Mouse (Mus musculus) forebrain, embryonic 10.5 days (tissue): ENCODE measurements around the gene Psat1. TPM values are rescaled to one million over a fixed set of nuclear protein-coding genes. Genes with fewer than 3 reads are reported as not detected.

Experiments used
- DNase-seq: peaks from one replicate; pipeline ENCODE4 v3.0.0-alpha.2; 2017; ENCODE audit warnings: low spot score; ENCODE audit errors: extremely low spot score
- H3K27ac ChIP-seq: fragments of 300-500 bp; sonication (generic); 2 replicates; pipeline ENCODE4 v1.5.1; 2016; ENCODE audit warnings: mild to moderate bottlenecking
- H3K27me3 ChIP-seq: fragments of 300-500 bp; sonication (generic); 2 replicates; pipeline ENCODE4 v1.6.1; 2016; ENCODE audit warnings: mild to moderate bottlenecking; ENCODE audit not compliant: poor library complexity, severe bottlenecking
- H3K36me3 ChIP-seq: fragments of 300-500 bp; sonication (generic); replicated peaks from 2 replicates; pipeline ENCODE4 v1.6.1; 2016; ENCODE audit warnings: mild to moderate bottlenecking, moderate library complexity
- H3K4me1 ChIP-seq: fragments of 300-500 bp; sonication (generic); 2 replicates; pipeline ENCODE4 v1.6.1; 2016
- H3K4me3 ChIP-seq: fragments of 300-500 bp; sonication (generic); 2 replicates; pipeline ENCODE4 v1.5.1; 2016; ENCODE audit warnings: mild to moderate bottlenecking, moderate library complexity
- H3K9me3 ChIP-seq: fragments of 300-500 bp; sonication (generic); 2 replicates; pipeline ENCODE4 v1.6.1; 2016; ENCODE audit warnings: mild to moderate bottlenecking, moderate library complexity
- WGBS: fragments of 180-500 bp; shearing (Covaris S2); methylation state at CpG from one replicate; pipeline ENCODE4 v1.1.7; 2016; 5-methylcytosine and 5-hydroxymethylcytosine counted together
- polyA plus RNA-seq: library from polyadenylated mRNA; unstranded; fragments of >200 nt; fragmentation: Nextera tagmentation; extraction: Ambion mirVana; gene quantifications from 2 replicates; pipeline ENCODE4 v1.2.1, GENCODE M21; 2016

Psat1 gene
- polyA plus RNA-seq, 1 experiment from 2014 or later: 158 TPM

DNA sequence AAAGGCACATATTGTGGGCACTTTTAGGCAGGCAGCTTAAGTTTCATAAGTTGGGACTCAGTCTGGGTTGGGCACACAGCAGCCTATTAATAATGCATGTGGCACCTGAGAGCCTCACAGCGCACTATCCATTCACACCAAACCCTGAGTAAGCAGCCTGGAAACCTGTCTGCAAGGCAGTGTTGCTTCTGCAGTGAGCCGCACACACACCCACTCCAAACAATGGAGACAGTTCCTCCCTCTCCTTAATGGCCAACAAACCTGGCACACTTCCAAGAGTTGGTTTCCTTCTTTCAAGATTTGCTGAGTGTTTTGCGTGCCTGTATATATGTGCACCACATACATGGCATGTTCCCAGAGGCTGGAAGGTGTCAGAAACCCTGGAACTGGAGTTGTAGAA, 3.1 kb upstream of the Psat1 start:
- H3K36me3 ChIP-seq: peaks cover 19% of the 10 kb centered on the region
- no peak for DNase-seq

GRCm38 (mm10) chr19:15948867-15949266, 1.7 kb upstream of the Psat1 start:
- no peaks in the 10 kb centered on the region for H3K4me1 ChIP-seq
- no peak for DNase-seq
- H3K36me3 ChIP-seq: peaks cover 10% of the 10 kb centered on the region; the same call in 1 of the 2 replicates
- WGBS: 84% methylated on average over 1 of the region's 1 CpGs
- H3K4me3 ChIP-seq: no peak overlapping the region
- H3K27me3 ChIP-seq: no peaks in the 10 kb centered on the region
- H3K27ac ChIP-seq: no peak overlapping the region
- H3K9me3 ChIP-seq: peaks cover 5% of the 10 kb centered on the region; the same call in 1 of the 2 replicates

More for the DNA sequence above, 3.1 kb upstream of the Psat1 start:
- WGBS: 90% methylated on average over 3 of the region's 3 CpGs
- no peaks in the 10 kb centered on the region for H3K4me1 ChIP-seq
- H3K27ac ChIP-seq: no peak overlapping the region
- no peaks in the 10 kb centered on the region for H3K27me3 ChIP-seq
- no peak overlapping the region for H3K4me3 ChIP-seq
- no peaks in the 10 kb centered on the region; the same call in 1 of the 2 replicates for H3K9me3 ChIP-seq

DNA sequence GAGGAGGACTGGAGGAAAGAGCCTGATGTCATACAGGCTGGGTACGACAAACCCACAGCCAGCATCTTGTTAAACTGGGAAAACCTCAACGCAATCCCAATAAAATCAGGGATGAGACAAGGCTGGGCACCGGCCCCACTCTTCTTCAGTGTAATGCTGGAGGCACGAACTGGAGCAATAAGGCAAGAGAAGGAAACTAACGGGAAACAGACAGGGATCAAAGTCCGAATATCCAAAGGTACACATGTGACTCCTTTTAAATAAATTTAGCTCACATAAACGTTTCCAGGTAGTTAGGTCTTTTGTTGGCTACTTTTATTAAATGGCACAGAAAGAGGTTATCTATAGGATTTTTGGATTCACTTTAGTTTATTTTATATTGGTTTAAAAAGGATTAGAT, 1.3 kb upstream of the Psat1 start:
- Histone ChIP-seq H3K9me3 (peaks cover 5% of the 10 kb centered on the region; the same call in 1 of the 2 replicates), H3K4me1 (no peaks in the 10 kb centered on the region), H3K36me3 (peaks cover 8% of the 10 kb centered on the region; the same call in 1 of the 2 replicates), H3K27ac (no peak overlapping the region), H3K27me3 (no peaks in the 10 kb centered on the region), H3K4me3 (no peak overlapping the region)
- WGBS: 84% methylated on average over 7 of the region's 7 CpGs
- no peak for DNase-seq

DNA sequence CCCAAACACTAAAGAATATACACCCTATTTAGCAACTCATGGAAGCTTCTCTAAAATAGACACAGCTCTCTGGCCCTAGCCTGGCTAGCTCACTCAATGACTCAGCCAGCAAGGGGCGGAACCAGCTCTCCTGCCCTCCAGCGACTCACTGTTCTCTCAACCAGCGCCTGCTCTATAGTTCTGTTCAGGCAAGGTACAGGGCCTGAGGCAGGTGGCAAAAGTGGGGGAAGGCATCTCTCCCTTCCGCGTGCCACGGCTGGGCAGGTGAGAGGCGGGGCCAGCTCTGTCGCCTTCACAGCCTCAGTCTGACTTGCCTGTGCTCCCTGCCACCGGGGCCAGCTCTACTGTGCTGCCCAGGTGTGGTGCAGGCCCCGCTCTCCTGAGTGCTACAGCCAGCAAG, 474 bp downstream of the Psat1 start:
- H3K4me3 ChIP-seq: no peak overlapping the region
- WGBS: 69% methylated on average over 10 of the region's 10 CpGs
- no peak for DNase-seq
- H3K36me3 ChIP-seq: no peaks in the 10 kb centered on the region
- no peak overlapping the region for H3K27ac ChIP-seq
- H3K9me3 ChIP-seq: peaks cover 5% of the 10 kb centered on the region; the same call in 1 of the 2 replicates
- peaks cover 6% of the 10 kb centered on the region for H3K4me1 ChIP-seq
- H3K27me3 ChIP-seq: no peaks in the 10 kb centered on the region

DNA sequence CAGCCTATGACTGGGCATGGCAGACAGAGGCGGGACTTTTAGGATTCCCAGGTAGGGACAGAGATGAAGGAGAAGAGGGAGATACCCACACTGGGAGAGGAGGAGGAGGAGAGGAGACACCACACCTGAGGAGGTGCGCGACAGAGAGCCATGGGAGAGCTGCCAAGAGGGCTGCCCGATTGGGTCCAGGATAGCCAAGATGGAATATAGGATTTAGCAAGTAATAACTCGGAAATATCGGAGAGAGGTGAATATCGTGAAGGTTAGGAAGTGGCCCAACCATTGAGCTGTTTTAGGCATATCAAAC, 4.1 kb downstream of the Psat1 start:
- H3K4me1 ChIP-seq: peaks cover 6% of the 10 kb centered on the region
- H3K4me3 ChIP-seq: no peak overlapping the region
- H3K27me3 ChIP-seq: no peaks in the 10 kb centered on the region
- 71% methylated on average over 7 of the region's 7 CpGs for WGBS
- H3K9me3 ChIP-seq: peaks cover 5% of the 10 kb centered on the region; the same call in 1 of the 2 replicates
- no peak for DNase-seq
- H3K36me3 ChIP-seq: no peaks in the 10 kb centered on the region
- H3K27ac ChIP-seq: no peak overlapping the region

- WGBS: 48% methylated on average over 11 of the region's 11 CpGs
- no peaks in the 10 kb centered on the region for H3K27me3 ChIP-seq
- no peak for DNase-seq
- H3K36me3 ChIP-seq: no peaks in the 10 kb centered on the region
- H3K4me1 ChIP-seq: peaks cover 6% of the 10 kb centered on the region
- peaks cover 5% of the 10 kb centered on the region; the same call in 1 of the 2 replicates for H3K9me3 ChIP-seq
- H3K4me3 ChIP-seq: no peak overlapping the region
- no peak overlapping the region for H3K27ac ChIP-seq
Observed at GRCm38 (mm10) chr19:15942421-15943116, 4.6 kb downstream of the Psat1 start.

DNA sequence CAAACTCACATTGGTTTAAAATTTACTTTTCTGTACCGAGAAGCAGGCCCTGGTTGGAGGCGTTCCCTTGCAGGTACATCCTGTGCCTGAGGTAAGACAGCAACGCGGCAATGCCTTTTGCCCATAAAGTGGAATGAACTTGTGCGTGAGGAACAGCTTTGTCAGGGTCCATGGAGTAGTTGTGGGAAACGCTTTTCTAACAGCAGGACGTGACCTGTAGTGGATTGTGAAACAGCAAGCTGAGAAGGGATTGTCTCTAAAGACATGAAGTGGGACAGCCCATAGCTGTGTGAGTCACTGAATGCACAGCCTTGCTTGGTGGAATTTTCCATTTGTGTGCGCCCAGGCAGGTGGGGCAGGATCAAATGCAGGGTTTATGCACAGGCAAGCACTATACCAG, 5.7 kb downstream of the Psat1 start:
- Histone ChIP-seq H3K4me3 (no peak overlapping the region), H3K36me3 (no peaks in the 10 kb centered on the region), H3K9me3 (peaks cover 5% of the 10 kb centered on the region; the same call in 1 of the 2 replicates), H3K27me3 (no peaks in the 10 kb centered on the region), H3K4me1 (peaks cover 6% of the 10 kb centered on the region), H3K27ac (no peak overlapping the region)
- no peak for DNase-seq
- WGBS: 84% methylated on average over 8 of the region's 8 CpGs

DNA sequence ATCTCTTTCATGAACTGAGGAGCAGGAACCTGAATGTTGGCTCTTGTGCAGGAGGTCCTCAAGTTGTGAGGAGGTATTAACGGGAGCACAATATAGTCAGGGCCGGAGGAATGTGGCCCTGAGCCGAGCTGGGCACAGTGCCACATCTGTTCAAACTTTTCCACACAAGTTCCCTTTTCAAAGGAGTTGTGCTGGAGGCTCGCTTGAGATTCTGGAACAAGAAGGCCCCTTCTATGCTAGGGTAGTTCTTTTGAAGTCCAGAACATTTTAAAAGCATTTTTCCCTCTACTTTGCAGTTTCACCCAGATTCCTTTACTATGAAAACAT, 21.5 kb downstream of the Psat1 start:
- Histone ChIP-seq H3K9me3 (peaks cover 3% of the 10 kb centered on the region; the same call in 1 of the 2 replicates), H3K27ac (peak overlapping the region; percentile 90), H3K27me3 (peaks cover 11% of the 10 kb centered on the region), H3K36me3 (peaks cover 3% of the 10 kb centered on the region), H3K4me3 (peak overlapping the region; percentile 82), H3K4me1 (peaks cover 39% of the 10 kb centered on the region)
- DNase-seq: no peak
- 25% methylated on average over 4 of the region's 4 CpGs for WGBS

- H3K27ac ChIP-seq: peak overlapping the region; percentile 90
- peaks cover 3% of the 10 kb centered on the region; the same call in 1 of the 2 replicates for H3K9me3 ChIP-seq
- WGBS: 2% methylated on average over 43 of the region's 43 CpGs
- DNase-seq: peak; percentile 89
- peaks cover 11% of the 10 kb centered on the region for H3K27me3 ChIP-seq
- peaks cover 39% of the 10 kb centered on the region for H3K4me1 ChIP-seq
- peak overlapping the region; percentile 82 for H3K4me3 ChIP-seq
- peaks cover 9% of the 10 kb centered on the region for H3K36me3 ChIP-seq
Observed at GRCm38 (mm10) chr19:15924866-15925718, 22.0 kb downstream of the Psat1 start.

DNA sequence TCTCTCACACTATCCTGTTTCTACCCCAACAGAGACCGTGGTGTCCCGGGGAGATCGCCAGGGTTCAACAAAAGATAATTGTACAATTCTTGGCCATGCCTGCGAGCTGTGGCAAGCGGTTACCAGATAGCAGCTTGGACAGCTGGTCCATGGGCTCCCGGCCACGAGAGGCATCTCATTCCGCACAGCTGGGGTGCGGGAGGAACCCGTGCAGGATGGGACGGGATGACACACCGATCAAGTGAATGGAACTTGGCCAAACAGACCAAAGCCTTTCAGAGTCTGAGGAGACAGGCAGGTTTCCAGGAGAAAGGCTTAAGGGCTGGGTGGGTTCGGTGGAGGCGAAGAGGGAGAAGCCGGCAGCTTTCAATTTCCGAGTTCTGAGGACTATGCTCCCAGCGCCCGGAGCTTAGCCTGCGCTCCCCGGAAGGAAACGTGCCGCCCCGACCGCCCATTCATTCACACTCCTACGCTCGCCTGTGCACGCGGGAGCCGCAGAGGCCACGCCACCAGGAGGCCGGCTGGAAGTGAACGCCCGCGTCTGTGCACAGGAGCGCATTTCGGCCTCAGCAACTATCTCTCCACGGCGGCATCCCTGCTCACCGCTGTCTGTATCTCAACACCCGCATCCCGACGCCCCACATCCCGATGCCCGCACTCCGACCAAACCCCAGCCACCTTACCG, 22.8 kb downstream of the Psat1 start:
- Histone ChIP-seq H3K9me3 (peaks cover 3% of the 10 kb centered on the region; the same call in 1 of the 2 replicates), H3K27ac (peak overlapping the region; percentile 90), H3K4me1 (peaks cover 39% of the 10 kb centered on the region), H3K36me3 (peaks cover 15% of the 10 kb centered on the region), H3K27me3 (peaks cover 11% of the 10 kb centered on the region), H3K4me3 (peak overlapping the region; percentile 82)
- under 1% methylated on average over 46 of the region's 46 CpGs for WGBS
- DNase-seq: peak; percentile 57

GRCm38 (mm10) chr19:15923426-15923825, 23.7 kb downstream of the Psat1 start:
- 48% methylated on average over 9 of the region's 9 CpGs for WGBS
- Histone ChIP-seq H3K4me1 (peaks cover 39% of the 10 kb centered on the region), H3K9me3 (peaks cover 3% of the 10 kb centered on the region; the same call in 1 of the 2 replicates), H3K27ac (peak overlapping the region; percentile 90; the same call in 1 of the 2 replicates), H3K36me3 (peaks cover 24% of the 10 kb centered on the region), H3K27me3 (peaks cover 11% of the 10 kb centered on the region), H3K4me3 (peak overlapping the region; percentile 82)
- peak; percentile 33 for DNase-seq

GRCm38 (mm10) chr19:15919336-15919735, 27.8 kb downstream of the Psat1 start:
- peaks cover 64% of the 10 kb centered on the region for H3K36me3 ChIP-seq
- 95% methylated on average over 7 of the region's 7 CpGs for WGBS
- DNase-seq: no peak

More at GRCm38 (mm10) chr19:15919336-15919735, 27.8 kb downstream of the Psat1 start:
- Histone ChIP-seq H3K27ac (no peak overlapping the region), H3K4me3 (no peak overlapping the region), H3K9me3 (no peaks in the 10 kb centered on the region), H3K27me3 (no peaks in the 10 kb centered on the region), H3K4me1 (peaks cover 26% of the 10 kb centered on the region)
